Mouse (Mus musculus): Measurements from ENCODE around the gene Adgrl2.

Adgrl2 gene

GRCm38 (mm10) chr3:148990531-148991003 lies at the start of gene Adgrl2:
Adgrl2 (minus strand) TSS chr3:148990555.
- DNase-seq (ENCODE audit: low read depth), result peak; percentile 1

- DNase-seq (ENCODE audit: low read depth), result no peak
Measured at GRCm38 (mm10) chr3:149038771-149039170, 48.4 kb upstream of the Adgrl2 start.

- no peak for DNase-seq (ENCODE audit: low read depth)
Measured at GRCm38 (mm10) chr3:149019925-149020324, 29.6 kb upstream of the Adgrl2 start.

- DNase-seq (ENCODE audit: low read depth), result no peak
Measured at GRCm38 (mm10) chr3:149009311-149009710, 19.0 kb upstream of the Adgrl2 start.

GRCm38 (mm10) chr3:149008634-149009023 lies 18.3 kb upstream of the Adgrl2 start:
- no peak for DNase-seq (ENCODE audit: low read depth)

GRCm38 (mm10) chr3:149007860-149008633 lies 17.7 kb upstream of the Adgrl2 start:
- DNase-seq (ENCODE audit: low read depth), result no peak

- DNase-seq (ENCODE audit: low read depth), result no peak
Measured at GRCm38 (mm10) chr3:149001364-149001763, 11.0 kb upstream of the Adgrl2 start.

GRCm38 (mm10) chr3:148998661-148999060 lies 8.3 kb upstream of the Adgrl2 start:
- DNase-seq (ENCODE audit: low read depth), result no peak

- no peak for DNase-seq (ENCODE audit: low read depth)
Measured at GRCm38 (mm10) chr3:148991056-148991455, 701 bp upstream of the Adgrl2 start.

GRCm38 (mm10) chr3:148989818-148990530 lies 381 bp downstream of the Adgrl2 start:
- peak; percentile 13 for DNase-seq (ENCODE audit: low read depth)

- DNase-seq (ENCODE audit: low read depth), result peak; percentile 28
Measured at GRCm38 (mm10) chr3:148988996-148989817, 1.1 kb downstream of the Adgrl2 start.

- DNase-seq (ENCODE audit: low read depth), result peak; percentile 2
Measured at GRCm38 (mm10) chr3:148988293-148988995, 1.9 kb downstream of the Adgrl2 start.

GRCm38 (mm10) chr3:148987591-148988292 lies 2.6 kb downstream of the Adgrl2 start:
- DNase-seq (ENCODE audit: low read depth), result peak; percentile 28

- no peak for DNase-seq (ENCODE audit: low read depth)
Measured at GRCm38 (mm10) chr3:148986894-148987590, 3.3 kb downstream of the Adgrl2 start.

GRCm38 (mm10) chr3:148986296-148986893 lies 4.0 kb downstream of the Adgrl2 start:
- no peak for DNase-seq (ENCODE audit: low read depth)

GRCm38 (mm10) chr3:148984326-148984725 lies 6.0 kb downstream of the Adgrl2 start:
- DNase-seq (ENCODE audit: low read depth), result no peak

- no peak for DNase-seq (ENCODE audit: low read depth)
Measured at GRCm38 (mm10) chr3:148982370-148982769, 8.0 kb downstream of the Adgrl2 start.

- DNase-seq (ENCODE audit: low read depth), result no peak
Measured at GRCm38 (mm10) chr3:148981776-148982175, 8.6 kb downstream of the Adgrl2 start.

- DNase-seq (ENCODE audit: low read depth), result peak; percentile 11
Measured at GRCm38 (mm10) chr3:148978541-148978940, 11.8 kb downstream of the Adgrl2 start.

- no peak for DNase-seq (ENCODE audit: low read depth)
Measured at GRCm38 (mm10) chr3:148977838-148978237, 12.5 kb downstream of the Adgrl2 start.
